Mouse (Mus musculus): Measurements from ENCODE around the gene Lrrc25. TPM values are rescaled to one million over a fixed set of nuclear protein-coding genes. Genes with fewer than 3 reads are reported as not detected.

Lrrc25 gene
- polyA plus RNA-seq, 1 experiment: not detected

- TF ChIP-seq USF1 (IDR thresholded peaks at IDR 0.05; ENCODE audit: low read depth): no peak
- no peak for TF ChIP-seq SRF (IDR thresholded peaks at IDR 0.05; ENCODE audit: control insufficient read depth, insufficient read length, low read depth)
- no peak for TF ChIP-seq MYOG (IDR thresholded peaks at IDR 0.05; ENCODE audit: control insufficient read depth in 1 of 3, insufficient read depth in 1 of 3, insufficient read length in 2 of 3, low read depth in 2 of 3)
- TF ChIP-seq CEBPB (IDR thresholded peaks at IDR 0.05; ENCODE audit: insufficient read depth, poor library complexity, severe bottlenecking): no peak
- no peak for TF ChIP-seq TCF3 (IDR thresholded peaks at IDR 0.05; ENCODE audit: insufficient read length, low read depth)
- no peak for TF ChIP-seq REST (IDR thresholded peaks at IDR 0.05; ENCODE audit: insufficient read depth, insufficient read length)
- TF ChIP-seq E2F4 (IDR thresholded peaks at IDR 0.05; ENCODE audit: insufficient read depth): no peak
- no peak for TF ChIP-seq POLR2A (IDR thresholded peaks at IDR 0.05; ENCODE audit: insufficient read length, low read depth)
- no peak for TF ChIP-seq TCF12 (IDR thresholded peaks at IDR 0.05; ENCODE audit: insufficient read depth, poor library complexity, severe bottlenecking)
- TF ChIP-seq POLR2AphosphoS2 (IDR thresholded peaks at IDR 0.05; ENCODE audit: insufficient read length, low read depth): no peak
- TF ChIP-seq MAX (IDR thresholded peaks at IDR 0.05; ENCODE audit: low read depth): no peak
- TF ChIP-seq MYOD1 (IDR thresholded peaks at IDR 0.05; ENCODE audit: control insufficient read depth in 1 of 3, insufficient read length in 2 of 3, low read depth in 2 of 3): no peak
- Histone ChIP-seq H3K36me3 (ENCODE audit: control insufficient read depth, insufficient read depth) (peaks cover 4% of the 10 kb centered on the region), H3ac (ENCODE audit: control insufficient read depth, insufficient read length) (no peak overlapping the region)
These were observed 40.3 kb downstream of the Lrrc25 start for GRCm38 (mm10) chr8:70656193-70656790.

GRCm38 (mm10) chr8:70657214-70657613 lies 41.3 kb downstream of the Lrrc25 start:
- Histone ChIP-seq H3K4me3 (no peak overlapping the region), H3K79me2 (ENCODE audit: control insufficient read depth, insufficient read depth) (peaks cover 10% of the 10 kb centered on the region), H3ac (ENCODE audit: control insufficient read depth, insufficient read length) (no peak overlapping the region), H3K4me2 (ENCODE audit: low read depth) (peak overlapping the region; percentile 69), H3K36me3 (ENCODE audit: control insufficient read depth, insufficient read depth) (peaks cover 4% of the 10 kb centered on the region), H3K27me3 (ENCODE audit: control insufficient read depth, insufficient read depth, insufficient read length) (no peaks in the 10 kb centered on the region)
- TF ChIP-seq E2F4 (IDR thresholded peaks at IDR 0.05; ENCODE audit: insufficient read depth) (no peak), MAX (IDR thresholded peaks at IDR 0.05; ENCODE audit: low read depth) (no peak), POLR2AphosphoS2 (IDR thresholded peaks at IDR 0.05; ENCODE audit: insufficient read length, low read depth) (no peak), MYOG (IDR thresholded peaks at IDR 0.05; ENCODE audit: control insufficient read depth in 1 of 3, insufficient read depth in 1 of 3, insufficient read length in 2 of 3, low read depth in 2 of 3) (no peak), MYOD1 (IDR thresholded peaks at IDR 0.05; ENCODE audit: control insufficient read depth in 1 of 3, insufficient read length in 2 of 3, low read depth in 2 of 3) (no peak), REST (IDR thresholded peaks at IDR 0.05; ENCODE audit: insufficient read depth, insufficient read length) (no peak), POLR2A (IDR thresholded peaks at IDR 0.05; ENCODE audit: insufficient read length, low read depth) (no peak)

More at GRCm38 (mm10) chr8:70656193-70656790, 40.3 kb downstream of the Lrrc25 start:
- Histone ChIP-seq H3K27me3 (ENCODE audit: control insufficient read depth, insufficient read depth, insufficient read length) (no peaks in the 10 kb centered on the region), H3K4me2 (ENCODE audit: low read depth) (no peak overlapping the region), H3K79me2 (ENCODE audit: control insufficient read depth, insufficient read depth) (peaks cover 10% of the 10 kb centered on the region), H3K4me3 (no peak overlapping the region)

GRCm38 (mm10) chr8:70657739-70658138 lies 41.8 kb downstream of the Lrrc25 start:
- Histone ChIP-seq H3K4me2 (ENCODE audit: low read depth) (peak overlapping the region; percentile 69), H3K4me3 (peak overlapping the region; percentile 84), H3ac (ENCODE audit: control insufficient read depth, insufficient read length) (no peak overlapping the region), H3K36me3 (ENCODE audit: control insufficient read depth, insufficient read depth) (peaks cover 4% of the 10 kb centered on the region), H3K27me3 (ENCODE audit: control insufficient read depth, insufficient read depth, insufficient read length) (no peaks in the 10 kb centered on the region), H3K79me2 (ENCODE audit: control insufficient read depth, insufficient read depth) (peaks cover 10% of the 10 kb centered on the region)
- no peak for TF ChIP-seq MAX (IDR thresholded peaks at IDR 0.05; ENCODE audit: low read depth)
- no peak for TF ChIP-seq MYOG (IDR thresholded peaks at IDR 0.05; ENCODE audit: control insufficient read depth in 1 of 3, insufficient read depth in 1 of 3, insufficient read length in 2 of 3, low read depth in 2 of 3)
- no peak for TF ChIP-seq MYOD1 (IDR thresholded peaks at IDR 0.05; ENCODE audit: control insufficient read depth in 1 of 3, insufficient read length in 2 of 3, low read depth in 2 of 3)
- no peak for TF ChIP-seq USF1 (IDR thresholded peaks at IDR 0.05; ENCODE audit: low read depth)
- no peak for TF ChIP-seq CEBPB (IDR thresholded peaks at IDR 0.05; ENCODE audit: insufficient read depth, poor library complexity, severe bottlenecking)
- TF ChIP-seq TCF12 (IDR thresholded peaks at IDR 0.05; ENCODE audit: insufficient read depth, poor library complexity, severe bottlenecking): no peak
- no peak for TF ChIP-seq TCF3 (IDR thresholded peaks at IDR 0.05; ENCODE audit: insufficient read length, low read depth)
- TF ChIP-seq E2F4 (IDR thresholded peaks at IDR 0.05; ENCODE audit: insufficient read depth): no peak
- TF ChIP-seq POLR2AphosphoS2 (IDR thresholded peaks at IDR 0.05; ENCODE audit: insufficient read length, low read depth): no peak
- no peak for TF ChIP-seq POLR2A (IDR thresholded peaks at IDR 0.05; ENCODE audit: insufficient read length, low read depth)
- TF ChIP-seq REST (IDR thresholded peaks at IDR 0.05; ENCODE audit: insufficient read depth, insufficient read length): no peak

GRCm38 (mm10) chr8:70658897-70659603 lies 43.1 kb downstream of the Lrrc25 start:
- Histone ChIP-seq H3K4me2 (ENCODE audit: low read depth) (peak overlapping the region; percentile 69), H3ac (ENCODE audit: control insufficient read depth, insufficient read length) (peak overlapping the region; percentile 34), H3K36me3 (ENCODE audit: control insufficient read depth, insufficient read depth) (peaks cover 4% of the 10 kb centered on the region), H3K79me2 (ENCODE audit: control insufficient read depth, insufficient read depth) (peaks cover 10% of the 10 kb centered on the region), H3K27me3 (ENCODE audit: control insufficient read depth, insufficient read depth, insufficient read length) (no peaks in the 10 kb centered on the region), H3K4me3 (peak overlapping the region; percentile 84)
- TF ChIP-seq POLR2A (IDR thresholded peaks at IDR 0.05; ENCODE audit: insufficient read length, low read depth) (no peak), MYOD1 (IDR thresholded peaks at IDR 0.05; ENCODE audit: control insufficient read depth in 1 of 3, insufficient read length in 2 of 3, low read depth in 2 of 3) (peak in 1 of 3 experiments; percentile 22)

All from myocyte (in vitro differentiated cells).